Mouse (Mus musculus) G1E (cell line): ENCODE data around the gene Cdk1. TPM values are rescaled to one million over a fixed set of nuclear protein-coding genes. Genes with fewer than 3 reads are reported as not detected.

Source experiments
- ATAC-seq: 2 replicates; pipeline ENCODE4 v1.8.0; 2016; ENCODE audit warnings: mild to moderate bottlenecking; ENCODE audit not compliant: insufficient number of reproducible peaks, poor library complexity, low FRiP score, severe bottlenecking; ENCODE audit errors: extremely low read depth
- DNase-seq: peaks from one replicate; pipeline ENCODE4 v3.0.0; 2012; ENCODE audit warnings: low spot score
- H3K27me3 ChIP-seq: 2 replicates; pipeline ENCODE4 v1.6.1; 2012; ENCODE audit warnings: mild to moderate bottlenecking, low read length, inconsistent platforms; ENCODE audit not compliant: insufficient read depth
- H3K36me3 ChIP-seq: replicated peaks from 2 replicates; pipeline ENCODE3; 2012; ENCODE audit warnings: mild to moderate bottlenecking, inconsistent platforms
- H3K4me1 ChIP-seq: 2 replicates; pipeline ENCODE4 v1.6.1; 2012; ENCODE audit warnings: low read depth, low read length, inconsistent platforms, mixed read lengths; ENCODE audit not compliant: insufficient read depth
- H3K4me3 ChIP-seq: 2 replicates; pipeline ENCODE4 v1.5.1; 2012; ENCODE audit warnings: low read depth, mild to moderate bottlenecking, inconsistent platforms, low read length, moderate library complexity, mixed read lengths
- H3K9me3 ChIP-seq: replicated peaks from 2 replicates; pipeline ENCODE4 v1.6.1; 2012; ENCODE audit warnings: inconsistent platforms
- CTCF ChIP-seq: IDR thresholded peaks from 2 replicates; pipeline ENCODE4 v1.5.1; 2012; ENCODE audit warnings: low read depth, low read length, inconsistent platforms, mixed read lengths
- GATA1 ChIP-seq: IDR thresholded peaks from 2 replicates; pipeline ENCODE4 v1.6.1; 2012; ENCODE audit warnings: borderline replicate concordance, low read length, inconsistent platforms, mixed read lengths
- GATA2 ChIP-seq: IDR thresholded peaks from 2 replicates; pipeline ENCODE4 v1.6.1; 2012; ENCODE audit warnings: low read depth, low read length, inconsistent platforms, borderline replicate concordance
- POLR2AphosphoS5 ChIP-seq: IDR thresholded peaks from 2 replicates; pipeline ENCODE4 v1.6.1; 2012; ENCODE audit warnings: low read depth, low read length, inconsistent platforms; ENCODE audit not compliant: insufficient replicate concordance
- TAL1 ChIP-seq: conservative IDR thresholded peaks from 2 replicates; pipeline ENCODE4 v1.6.1; 2012; ENCODE audit warnings: low read depth, low read length, inconsistent platforms, mixed read lengths
- polyA plus RNA-seq: library from polyadenylated mRNA; stranded (reverse); fragments of >175 nt; gene quantifications from 2 replicates; pipeline ENCODE4 v1.2.3, GENCODE M21; 2012
- total RNA-seq, 2 experiments: library from RNA; stranded (forward) in 1 of 2; stranded (reverse) in 1 of 2; fragments of 200-1000 nt in 1 of 2; fragments of >200 nt in 1 of 2; fragmentation: Nextera tagmentation in 1 of 2; gene quantifications; 2 replicates each; pipeline ENCODE4 v1.2.3; 2014 to 2017

The Cdk1 gene
- total and polyA plus RNA-seq, 3 experiments: 71.6 to 273 (median 83.2) TPM

GRCm38 (mm10) chr10:69304819-69305218, 47.9 kb downstream of the Cdk1 start:
- H3K9me3 ChIP-seq: peaks cover 49% of the 10 kb centered on the region
- no peaks in the 10 kb centered on the region for H3K4me1 ChIP-seq
- DNase-seq (no peak), ATAC-seq (no peak)
- H3K27me3 ChIP-seq: no peaks in the 10 kb centered on the region
- no peaks in the 10 kb centered on the region for H3K36me3 ChIP-seq
- TF ChIP-seq TAL1 (no peak), POLR2AphosphoS5 (no peak), GATA2 (no peak), CTCF (no peak), GATA1 (no peak)
- no peak overlapping the region for H3K4me3 ChIP-seq

- Histone ChIP-seq H3K4me3 (no peak overlapping the region), H3K27me3 (no peaks in the 10 kb centered on the region), H3K36me3 (no peaks in the 10 kb centered on the region), H3K4me1 (no peaks in the 10 kb centered on the region), H3K9me3 (peaks cover 40% of the 10 kb centered on the region)
- no peak for TF ChIP-seq GATA1
- no peak for TF ChIP-seq GATA2
- no peak for TF ChIP-seq CTCF
- TF ChIP-seq POLR2AphosphoS5: no peak
- TF ChIP-seq TAL1: no peak
- ATAC-seq (no peak), DNase-seq (no peak)
These were observed 50.1 kb downstream of the Cdk1 start for GRCm38 (mm10) chr10:69302667-69303066.

- Histone ChIP-seq H3K9me3 (peaks cover 40% of the 10 kb centered on the region), H3K4me1 (no peaks in the 10 kb centered on the region), H3K27me3 (no peaks in the 10 kb centered on the region), H3K36me3 (no peaks in the 10 kb centered on the region), H3K4me3 (no peak overlapping the region)
- ATAC-seq (no peak), DNase-seq (no peak)
- no peak for TF ChIP-seq TAL1
- TF ChIP-seq CTCF: no peak
- no peak for TF ChIP-seq GATA2
- TF ChIP-seq GATA1: no peak
- no peak for TF ChIP-seq POLR2AphosphoS5
These were observed 52.8 kb downstream of the Cdk1 start for GRCm38 (mm10) chr10:69299985-69300384.

- H3K9me3 ChIP-seq: peaks cover 52% of the 10 kb centered on the region
- H3K27me3 ChIP-seq: no peaks in the 10 kb centered on the region
- no peak overlapping the region for H3K4me3 ChIP-seq
- no peak for DNase-seq
- H3K36me3 ChIP-seq: no peaks in the 10 kb centered on the region
- ATAC-seq: no peak
- no peak for TF ChIP-seq CTCF
- TF ChIP-seq GATA1: no peak
- no peak for TF ChIP-seq TAL1
- no peak for TF ChIP-seq GATA2
- no peak for TF ChIP-seq POLR2AphosphoS5
- H3K4me1 ChIP-seq: no peaks in the 10 kb centered on the region
These were observed 56.8 kb downstream of the Cdk1 start for GRCm38 (mm10) chr10:69295919-69296318.

GRCm38 (mm10) chr10:69290736-69291135, 62.0 kb downstream of the Cdk1 start:
- TF ChIP-seq CTCF (no peak), POLR2AphosphoS5 (no peak), TAL1 (no peak), GATA1 (no peak), GATA2 (no peak)
- ATAC-seq: no peak

GRCm38 (mm10) chr10:69288720-69289119, 64.0 kb downstream of the Cdk1 start:
- Histone ChIP-seq H3K27me3 (no peaks in the 10 kb centered on the region), H3K4me1 (no peaks in the 10 kb centered on the region), H3K9me3 (peaks cover 75% of the 10 kb centered on the region), H3K36me3 (no peaks in the 10 kb centered on the region), H3K4me3 (no peak overlapping the region)
- ATAC-seq: no peak
- TF ChIP-seq CTCF: no peak
- TF ChIP-seq GATA1: no peak
- no peak for TF ChIP-seq TAL1
- no peak for TF ChIP-seq GATA2
- DNase-seq: no peak

More at GRCm38 (mm10) chr10:69290736-69291135, 62.0 kb downstream of the Cdk1 start:
- Histone ChIP-seq H3K36me3 (no peaks in the 10 kb centered on the region), H3K4me3 (no peak overlapping the region), H3K4me1 (no peaks in the 10 kb centered on the region), H3K9me3 (peaks cover 73% of the 10 kb centered on the region), H3K27me3 (no peaks in the 10 kb centered on the region)
- no peak for DNase-seq

- H3K27me3 ChIP-seq: no peaks in the 10 kb centered on the region
- no peaks in the 10 kb centered on the region for H3K4me1 ChIP-seq
- DNase-seq (no peak), ATAC-seq (no peak)
- peaks cover 75% of the 10 kb centered on the region for H3K9me3 ChIP-seq
- TF ChIP-seq GATA2 (no peak), CTCF (no peak), GATA1 (no peak), POLR2AphosphoS5 (no peak), TAL1 (no peak)
- no peaks in the 10 kb centered on the region for H3K36me3 ChIP-seq
- no peak overlapping the region for H3K4me3 ChIP-seq
These were observed 64.7 kb downstream of the Cdk1 start for GRCm38 (mm10) chr10:69288086-69288485.
